Mouse (Mus musculus) v-Abl transformed pro-B cells (cell line): ENCODE measurements at regions not wholly inside any gene's neighbourhood (a gene's known extent, or its start where the extent isn't known, plus 50 kb on each side); places are given as distances from the start of the nearest gene placed in this dataset.

Experiments
- in situ Hi-C, 2 experiments: fragments of 400-800 bp; cut with MboI; formaldehyde crosslinking; loops; one replicate each; pipeline ENCODE4 v1.15.1; 2025; ENCODE audit not compliant: unreplicated experiment in 2 of 2

DNA sequence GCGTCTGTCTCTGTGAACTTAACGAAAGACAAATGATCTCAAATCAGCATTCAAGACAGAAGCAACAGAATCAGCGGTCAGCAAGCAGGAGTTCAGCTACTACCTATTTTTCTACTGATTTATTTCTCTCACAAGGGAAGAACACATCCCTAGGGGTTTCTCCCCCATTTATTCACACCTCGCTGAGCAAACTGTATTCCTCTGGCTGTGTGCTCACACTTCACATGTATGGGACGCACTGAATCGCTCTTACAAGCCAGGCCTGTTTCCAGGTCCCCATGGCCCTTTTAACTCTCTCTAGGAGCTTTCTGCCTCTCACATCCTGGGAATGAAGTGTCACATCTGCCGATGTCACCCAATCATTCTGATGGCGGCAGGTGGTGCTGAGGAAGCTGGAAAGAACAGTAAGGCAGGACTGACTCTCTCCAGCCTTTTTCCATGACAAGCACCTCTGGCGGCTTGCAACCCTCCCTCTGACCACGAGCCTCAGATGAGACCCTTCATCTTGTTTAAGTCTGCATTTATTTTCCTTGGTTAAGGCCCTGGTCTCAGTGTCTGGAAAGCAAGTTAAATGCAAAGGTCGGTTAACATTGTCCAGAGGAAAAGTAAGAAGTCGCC lies 350.3 kb downstream of the 1500009L16Rik start:
- in situ Hi-C loops = no loop called here

- in situ Hi-C loops = no loop called here
These were observed 352.9 kb downstream of the 1500009L16Rik start for GRCm38 (mm10) chr10:84075581-84075980.

GRCm38 (mm10) chr10:84080236-84080635 lies 357.6 kb downstream of the 1500009L16Rik start:
- in situ Hi-C loops = no loop called here

GRCm38 (mm10) chr10:84081673-84082072 lies 358.7 kb downstream of the Nuak1 start:
- in situ Hi-C loops = no loop called here

GRCm38 (mm10) chr10:84087528-84087927 lies 352.9 kb downstream of the Nuak1 start:
- in situ Hi-C loops = no loop called here

DNA sequence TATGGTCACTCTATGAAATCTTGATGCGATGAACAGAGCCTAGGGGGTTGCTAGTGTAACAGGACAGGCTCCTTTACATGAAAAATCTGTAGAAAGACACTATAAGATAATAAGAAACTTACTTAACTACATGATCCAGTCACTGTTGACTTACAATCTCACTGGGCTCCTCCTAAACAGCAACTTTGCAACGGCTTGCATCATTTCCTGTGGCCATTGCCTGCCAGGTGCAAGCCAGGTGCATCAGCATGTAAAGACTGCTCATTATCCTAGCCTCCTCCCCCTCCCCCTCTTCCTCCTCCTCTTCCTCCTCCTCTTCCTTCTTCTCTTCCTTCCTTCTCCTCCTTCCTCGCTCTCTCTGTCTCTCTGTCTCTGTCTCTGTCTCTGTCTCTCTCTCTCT lies 352.5 kb downstream of the Nuak1 start:
- in situ Hi-C loops = no loop called here

GRCm38 (mm10) chr10:84088799-84089778 lies 351.3 kb downstream of the Nuak1 start:
- in situ Hi-C loops = no loop called here

DNA sequence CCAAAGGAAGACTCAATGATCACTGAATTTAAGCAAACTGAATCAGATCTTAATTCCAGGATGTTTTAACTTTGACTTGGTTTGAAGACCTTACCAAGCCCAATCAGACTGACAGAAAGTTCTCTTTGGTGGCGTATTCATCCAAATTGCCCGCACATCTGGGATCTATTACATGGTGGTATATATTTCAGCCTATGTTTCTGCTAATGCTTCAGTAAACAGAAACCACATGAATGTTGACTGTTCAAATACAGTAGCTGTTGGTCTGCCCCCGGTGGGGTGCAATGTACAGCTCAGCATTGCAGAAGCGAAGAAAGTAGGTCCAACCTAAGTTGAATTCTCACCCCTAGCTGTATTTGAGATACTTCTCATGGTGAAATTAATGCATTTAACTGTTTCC lies 346.5 kb downstream of the Nuak1 start:
- in situ Hi-C loops = no loop called here

GRCm38 (mm10) chr10:84097196-84097595 lies 343.2 kb downstream of the Nuak1 start:
- in situ Hi-C loops = no loop called here

DNA sequence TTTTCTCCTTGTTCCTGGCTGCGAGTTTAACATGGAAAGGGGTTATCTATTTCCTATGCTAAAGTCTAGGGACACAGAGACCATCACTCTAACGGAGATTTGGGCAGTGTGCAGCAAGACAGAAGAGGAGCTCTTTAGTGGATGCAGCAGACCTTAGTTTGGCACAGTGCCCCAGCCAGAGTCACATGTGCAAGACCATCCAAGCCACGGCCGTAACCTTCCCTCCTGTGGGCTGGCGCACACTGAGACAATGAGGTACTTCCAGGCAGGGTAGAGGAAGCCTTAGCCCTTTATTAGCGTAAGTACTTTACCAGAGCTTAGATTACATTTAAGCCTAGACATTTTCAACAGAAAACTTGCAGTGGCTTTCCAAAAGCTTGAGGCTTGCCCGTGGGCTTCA lies 336.4 kb downstream of the Nuak1 start:
- in situ Hi-C loops = no loop called here

DNA sequence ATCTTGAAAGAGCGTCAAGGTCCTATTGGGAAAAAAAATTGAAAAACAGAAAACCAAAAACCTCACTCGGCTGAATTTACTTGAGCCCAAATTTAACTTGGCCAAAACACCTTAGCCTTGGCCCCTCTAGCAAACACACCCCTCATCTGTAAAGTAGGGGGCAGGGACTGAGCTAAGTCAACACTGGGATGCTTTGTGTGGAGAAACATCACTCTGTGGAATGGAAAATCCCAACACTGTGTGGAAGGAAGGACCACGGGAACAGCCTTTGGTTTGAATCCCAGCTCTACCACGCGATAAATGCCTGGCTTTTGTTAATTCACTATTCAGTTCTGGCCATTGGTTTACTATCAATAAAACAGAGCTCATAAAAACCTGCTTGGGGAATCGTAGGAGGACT lies 335.8 kb downstream of the Nuak1 start:
- in situ Hi-C loops = no loop called here

DNA sequence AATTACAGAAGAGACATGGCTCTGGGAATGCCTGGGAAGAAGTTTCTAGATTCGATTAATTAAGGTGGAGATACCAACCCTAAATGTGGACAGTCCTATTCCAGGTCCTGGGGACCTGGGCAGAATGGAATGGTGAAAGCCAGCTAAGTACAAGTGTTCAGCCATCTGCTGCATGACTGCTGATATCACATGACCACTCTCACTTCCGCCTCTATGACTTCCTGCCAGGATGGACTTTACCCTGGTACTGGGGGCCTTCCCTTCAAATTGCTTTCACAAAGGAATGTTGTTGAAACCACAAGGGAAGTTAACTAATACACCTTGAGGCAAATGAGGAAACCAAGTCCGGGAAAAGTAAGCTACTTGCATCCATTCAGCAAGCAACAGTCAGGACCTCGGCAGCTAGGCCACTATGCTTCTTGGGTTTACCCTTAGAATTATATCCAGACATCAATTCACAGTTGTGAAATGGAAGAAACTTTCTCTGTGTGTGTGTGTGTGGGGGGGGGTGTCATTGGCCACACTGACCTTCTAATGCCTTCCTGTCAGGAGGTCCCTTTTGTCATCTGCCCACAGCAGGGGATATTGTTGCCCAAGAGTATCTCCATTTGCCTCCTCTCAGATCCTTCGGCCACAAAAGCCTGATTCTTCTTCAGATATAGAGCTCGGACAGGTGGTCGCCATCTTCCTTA lies 330.6 kb downstream of the Nuak1 start:
- in situ Hi-C loops = loop anchor here (5.0 to 10.0 kb wide), 3 partner anchors 55 to 312 kb away; no protein-coding TSS in a partner anchor

GRCm38 (mm10) chr10:84110372-84110985 lies 329.9 kb downstream of the Nuak1 start:
- in situ Hi-C loops = loop anchor here (5.0 to 10.0 kb wide), 3 partner anchors 54 to 312 kb away; no protein-coding TSS in a partner anchor

DNA sequence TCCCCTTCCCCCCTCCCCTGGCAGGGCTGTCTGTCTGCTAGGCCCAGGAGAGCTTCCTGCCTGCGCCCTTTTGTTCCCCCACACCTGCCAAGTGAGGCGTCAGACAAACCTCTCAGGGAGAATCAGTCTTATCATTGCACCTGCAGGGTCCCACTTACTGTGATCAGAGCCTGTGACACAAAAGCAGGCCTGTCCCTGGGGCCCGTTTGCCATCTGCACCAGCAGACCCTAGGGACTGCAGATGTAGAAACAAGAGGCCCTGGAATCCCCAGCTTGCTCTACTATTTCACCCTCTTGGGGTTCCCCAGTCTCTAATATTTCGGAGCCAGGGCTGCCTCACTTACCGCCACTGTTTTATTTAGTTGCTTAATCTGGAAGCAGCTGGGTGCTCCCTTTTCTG lies 328.9 kb downstream of the Nuak1 start:
- in situ Hi-C loops = loop anchor here (5.0 to 10.0 kb wide), 3 partner anchors 53 to 311 kb away; no protein-coding TSS in a partner anchor

GRCm38 (mm10) chr10:84111909-84112308 lies 328.5 kb downstream of the Nuak1 start:
- in situ Hi-C loops = loop anchor here (5.0 to 10.0 kb wide), 3 partner anchors 53 to 310 kb away; no protein-coding TSS in a partner anchor

DNA sequence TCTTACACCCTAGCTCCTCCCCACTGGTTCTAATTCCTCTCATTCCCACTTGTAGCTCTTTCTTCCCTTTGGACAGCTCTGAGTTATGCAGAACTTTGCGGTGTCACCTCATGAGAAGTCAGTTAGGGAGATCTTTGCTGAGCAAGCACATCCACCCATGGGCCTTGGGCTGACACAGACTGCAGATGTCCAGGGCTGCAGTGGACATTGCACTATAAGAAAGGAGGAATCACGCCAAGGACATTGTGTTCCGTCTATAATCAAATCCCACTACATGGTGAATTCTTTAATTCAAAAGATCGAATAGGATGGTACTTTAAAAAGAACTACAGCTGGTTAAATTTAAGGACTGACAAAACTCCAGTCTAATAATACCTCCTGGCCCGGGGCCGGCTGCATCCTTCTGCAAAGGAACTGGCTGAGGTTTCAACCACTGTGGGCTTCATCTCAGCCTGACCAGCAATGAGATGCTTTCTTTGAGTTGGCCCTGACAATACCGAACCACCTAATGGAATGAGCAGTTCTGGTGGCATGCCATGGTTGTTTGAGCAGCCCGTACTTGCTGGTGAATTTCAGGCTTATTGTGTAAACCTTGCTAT lies 320.3 kb downstream of the Nuak1 start:
- in situ Hi-C loops = loop anchor here in 1 of 2 experiments (10.0 kb wide), 1 partner anchor 45 kb away; no protein-coding TSS in a partner anchor

DNA sequence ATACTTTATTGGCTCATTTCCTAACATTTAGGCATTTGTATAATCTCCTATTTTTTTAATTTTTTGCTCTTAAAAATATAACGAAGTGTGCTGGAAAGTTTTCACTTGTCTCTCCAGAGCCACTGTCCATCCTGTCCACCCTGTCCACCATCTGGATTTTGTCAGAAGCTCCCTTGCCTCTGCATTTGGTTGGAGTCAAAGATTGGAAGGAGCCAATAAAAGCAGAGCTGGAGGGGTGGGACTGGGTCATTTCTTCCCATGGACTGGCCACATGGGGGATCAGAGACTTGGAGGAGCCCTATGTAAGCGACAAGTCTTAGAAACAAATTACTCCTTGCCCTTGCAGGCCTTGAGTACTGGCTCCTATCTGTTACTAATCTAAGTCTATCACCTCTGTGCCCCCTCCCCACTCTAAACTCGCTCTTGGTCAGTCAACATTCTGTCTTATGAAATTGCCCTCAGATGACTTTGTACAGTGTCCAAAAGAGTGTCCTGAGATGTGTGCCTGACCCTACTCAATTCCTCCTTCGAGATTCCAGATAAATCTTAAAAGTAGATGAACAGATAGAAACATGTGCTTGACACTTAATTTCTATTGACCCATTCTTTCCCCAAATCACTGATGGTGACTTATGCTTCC lies 303.3 kb downstream of the Nuak1 start:
- in situ Hi-C loops = no loop called here

DNA sequence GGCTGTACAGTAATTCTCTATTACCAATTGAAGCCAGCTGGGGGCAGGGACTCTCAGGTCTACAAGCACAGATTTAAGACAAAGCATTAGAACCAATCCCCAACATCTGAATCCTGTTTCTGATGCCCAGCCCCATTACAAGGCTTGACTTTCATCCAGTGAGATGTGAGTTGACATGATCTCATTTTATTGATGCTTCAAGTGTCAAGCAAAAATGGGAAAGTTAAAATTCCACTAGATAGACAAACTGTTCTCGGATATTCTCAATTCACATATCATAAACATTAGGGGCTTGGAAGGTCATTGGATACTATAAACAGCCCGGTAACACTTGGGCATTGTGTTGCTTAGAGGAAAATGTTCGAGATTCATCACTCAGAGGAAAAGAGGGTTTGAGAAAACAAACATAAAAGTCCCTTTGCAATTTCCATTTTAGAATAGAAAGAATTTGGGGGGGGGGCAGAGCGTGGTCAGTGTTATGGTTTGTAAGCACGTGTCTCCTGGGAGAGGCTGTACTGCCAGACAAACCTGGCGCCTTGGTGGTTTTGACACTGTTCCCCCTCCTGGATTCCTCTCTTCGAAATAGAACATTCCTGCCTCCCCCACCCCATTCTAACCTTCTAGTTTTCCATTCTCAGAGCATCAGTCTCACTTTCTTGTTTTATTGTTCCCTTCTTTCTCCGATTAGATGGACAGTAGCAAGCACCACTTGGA lies 297.5 kb downstream of the Nuak1 start:
- in situ Hi-C loops = no loop called here
